Mouse (Mus musculus): ENCODE measurements around the gene Samm50. TPM values are rescaled to one million over a fixed set of nuclear protein-coding genes. Genes with fewer than 3 reads are reported as not detected.
A peak's percentile ranks its signal among the peaks of the same experiment; 100 is the strongest.

Gene Samm50
- polyA plus RNA-seq, 2 experiments: 12.3 to 49.3 TPM

DNA sequence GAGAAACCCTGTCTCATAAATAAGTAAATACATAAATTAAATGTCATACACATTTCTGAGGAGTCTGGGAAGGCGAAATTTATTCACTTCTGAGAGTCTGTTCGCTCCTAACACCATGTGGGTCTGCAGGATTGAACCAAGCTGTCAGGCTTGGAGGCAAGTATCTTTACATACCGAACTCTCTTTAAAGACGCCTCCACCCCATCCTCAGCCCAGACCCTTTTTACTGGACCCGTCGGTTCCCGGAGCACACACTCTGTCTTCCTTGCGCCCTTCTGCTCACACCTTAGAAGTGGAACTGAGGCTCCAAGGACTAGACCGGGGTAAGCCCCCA, 350 bp upstream of the Samm50 start:
- peaks cover 7% of the 10 kb centered on the region for H3K36me3 ChIP-seq (replicated peaks; ENCODE audit: control insufficient read depth, insufficient read depth, low read depth)
- ATAC-seq (ENCODE audit: insufficient read depth) (peak; percentile 34), DNase-seq (ENCODE audit: low read depth in 3 of 3, low spot score in 3 of 3) (no peak)
- H3K4me1 ChIP-seq (replicated peaks; ENCODE audit: control insufficient read depth in 2 of 2, insufficient read depth in 2 of 2, low read length in 1 of 2): peaks cover 6 to 22% of the 10 kb centered on the region in 2 experiments
- no peak for TF ChIP-seq CTCF (IDR thresholded peaks at IDR 0.05; ENCODE audit: low read depth)
- TF ChIP-seq EP300 (IDR thresholded peaks at IDR 0.05; ENCODE audit: low read depth): no peak
- no peaks in the 10 kb centered on the region for H3K27me3 ChIP-seq (ENCODE audit: control insufficient read depth, insufficient read depth, low read length)
- peak overlapping the region; percentile 80 to 98 for H3K4me3 ChIP-seq (ENCODE audit: insufficient read depth in 1 of 2, low read depth in 2 of 2, low read length in 2 of 2)
- H3K9ac ChIP-seq (replicated peaks): peak overlapping the region; percentile 71
- WGBS (ENCODE audit: insufficient replicate concordance): under 1% methylated on average over 9 of the region's 9 CpGs
- peak overlapping the region; percentile 75 for H3K4me2 ChIP-seq (ENCODE audit: low read depth)
- no peaks in the 10 kb centered on the region for H3K9me3 ChIP-seq (ENCODE audit: control insufficient read depth, low read length)
- peak overlapping the region; percentile 73 for H3K27ac ChIP-seq

DNA sequence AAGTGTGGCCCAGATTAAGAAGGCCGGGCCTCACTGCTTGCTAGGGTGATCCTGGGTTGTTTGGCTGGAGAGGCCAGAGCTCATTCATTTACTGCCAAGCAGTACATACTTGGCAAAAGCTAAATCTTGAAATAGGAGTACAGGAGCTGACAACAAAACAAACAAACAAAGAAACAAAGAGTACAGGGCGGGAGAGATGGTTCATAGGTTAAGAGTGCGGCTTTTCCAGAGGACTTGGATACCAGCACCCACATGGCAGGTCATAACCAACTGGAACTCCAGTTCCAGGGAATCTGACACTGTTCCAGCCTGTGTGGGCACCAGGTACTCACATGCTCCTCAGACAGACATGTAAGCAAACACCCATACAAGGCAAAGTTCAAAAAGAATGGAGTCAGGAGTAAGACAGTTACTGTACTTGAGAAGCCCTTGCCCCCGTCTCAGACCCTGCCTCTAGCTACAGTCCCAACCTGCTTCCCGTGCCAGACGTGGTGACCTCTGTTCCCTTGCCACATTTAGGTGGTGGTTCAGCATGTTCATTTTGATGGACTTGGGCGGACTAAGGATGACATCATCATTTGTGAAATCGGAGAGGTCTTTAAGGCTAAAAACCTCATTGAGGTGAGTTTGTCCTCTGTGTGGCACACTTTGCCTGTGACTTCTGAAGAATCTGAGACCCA, 4.6 kb downstream of the Samm50 start:
- Histone ChIP-seq H3K36me3 (replicated peaks; ENCODE audit: control insufficient read depth, insufficient read depth, low read depth) (peaks cover 53% of the 10 kb centered on the region), H3K27me3 (ENCODE audit: control insufficient read depth, insufficient read depth, low read length) (no peaks in the 10 kb centered on the region), H3K4me3 (ENCODE audit: insufficient read depth in 1 of 2, low read depth in 2 of 2, low read length in 2 of 2) (no peak overlapping the region), H3K4me1 (replicated peaks; ENCODE audit: control insufficient read depth in 2 of 2, insufficient read depth in 2 of 2, low read length in 1 of 2) (peaks cover 2 to 12% of the 10 kb centered on the region in 2 experiments), H3K4me2 (ENCODE audit: low read depth) (no peak overlapping the region), H3K27ac (no peak overlapping the region), H3K9ac (replicated peaks) (no peak overlapping the region), H3K9me3 (ENCODE audit: control insufficient read depth, low read length) (no peaks in the 10 kb centered on the region)
- WGBS (ENCODE audit: insufficient replicate concordance): 77% methylated on average over 8 of the region's 8 CpGs
- DNase-seq (ENCODE audit: low read depth in 3 of 3, low spot score in 3 of 3) (no peak), ATAC-seq (ENCODE audit: insufficient read depth) (no peak)
- TF ChIP-seq CTCF (IDR thresholded peaks at IDR 0.05; ENCODE audit: low read depth) (no peak), EP300 (IDR thresholded peaks at IDR 0.05; ENCODE audit: low read depth) (no peak)

DNA sequence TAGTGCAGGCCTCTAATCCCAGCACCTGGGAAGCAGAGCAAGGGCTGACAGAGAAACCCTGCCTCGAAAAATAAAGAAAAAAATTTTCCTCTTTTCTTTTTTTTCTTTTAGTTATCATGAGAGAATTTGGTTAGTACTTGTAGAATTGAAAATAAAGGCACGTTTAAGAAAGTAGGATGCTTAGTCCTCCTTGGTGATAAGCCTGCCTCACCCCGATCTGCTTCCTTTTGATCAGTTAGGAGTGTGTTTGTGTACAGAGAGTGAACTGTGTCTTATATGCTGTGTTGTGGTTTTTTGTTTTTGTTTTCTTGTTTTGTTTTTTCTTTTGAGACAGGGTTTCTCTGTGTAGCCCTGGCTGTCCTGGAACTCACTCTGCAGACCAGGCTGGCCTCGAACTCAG, 15.3 kb downstream of the Samm50 start:
- H3K4me1 ChIP-seq (replicated peaks; ENCODE audit: control insufficient read depth in 2 of 2, insufficient read depth in 2 of 2, low read length in 1 of 2): peaks cover 22 to 28% of the 10 kb centered on the region in 2 experiments
- TF ChIP-seq EP300 (IDR thresholded peaks at IDR 0.05; ENCODE audit: low read depth) (no peak), CTCF (IDR thresholded peaks at IDR 0.05; ENCODE audit: low read depth) (no peak)
- no peak overlapping the region for H3K27ac ChIP-seq
- H3K4me2 ChIP-seq (ENCODE audit: low read depth): no peak overlapping the region
- H3K4me3 ChIP-seq (ENCODE audit: insufficient read depth in 1 of 2, low read depth in 2 of 2, low read length in 2 of 2): no peak overlapping the region
- WGBS (ENCODE audit: insufficient replicate concordance): 54% methylated on average over 4 of the region's 4 CpGs
- ATAC-seq (ENCODE audit: insufficient read depth): no peak
- H3K27me3 ChIP-seq (ENCODE audit: control insufficient read depth, insufficient read depth, low read length): no peaks in the 10 kb centered on the region
- H3K36me3 ChIP-seq (replicated peaks; ENCODE audit: control insufficient read depth, insufficient read depth, low read depth): peaks cover 62% of the 10 kb centered on the region
- no peak for DNase-seq (ENCODE audit: low read depth in 3 of 3, low spot score in 3 of 3)
- H3K9ac ChIP-seq (replicated peaks): no peak overlapping the region
- no peaks in the 10 kb centered on the region for H3K9me3 ChIP-seq (ENCODE audit: control insufficient read depth, low read length)

DNA sequence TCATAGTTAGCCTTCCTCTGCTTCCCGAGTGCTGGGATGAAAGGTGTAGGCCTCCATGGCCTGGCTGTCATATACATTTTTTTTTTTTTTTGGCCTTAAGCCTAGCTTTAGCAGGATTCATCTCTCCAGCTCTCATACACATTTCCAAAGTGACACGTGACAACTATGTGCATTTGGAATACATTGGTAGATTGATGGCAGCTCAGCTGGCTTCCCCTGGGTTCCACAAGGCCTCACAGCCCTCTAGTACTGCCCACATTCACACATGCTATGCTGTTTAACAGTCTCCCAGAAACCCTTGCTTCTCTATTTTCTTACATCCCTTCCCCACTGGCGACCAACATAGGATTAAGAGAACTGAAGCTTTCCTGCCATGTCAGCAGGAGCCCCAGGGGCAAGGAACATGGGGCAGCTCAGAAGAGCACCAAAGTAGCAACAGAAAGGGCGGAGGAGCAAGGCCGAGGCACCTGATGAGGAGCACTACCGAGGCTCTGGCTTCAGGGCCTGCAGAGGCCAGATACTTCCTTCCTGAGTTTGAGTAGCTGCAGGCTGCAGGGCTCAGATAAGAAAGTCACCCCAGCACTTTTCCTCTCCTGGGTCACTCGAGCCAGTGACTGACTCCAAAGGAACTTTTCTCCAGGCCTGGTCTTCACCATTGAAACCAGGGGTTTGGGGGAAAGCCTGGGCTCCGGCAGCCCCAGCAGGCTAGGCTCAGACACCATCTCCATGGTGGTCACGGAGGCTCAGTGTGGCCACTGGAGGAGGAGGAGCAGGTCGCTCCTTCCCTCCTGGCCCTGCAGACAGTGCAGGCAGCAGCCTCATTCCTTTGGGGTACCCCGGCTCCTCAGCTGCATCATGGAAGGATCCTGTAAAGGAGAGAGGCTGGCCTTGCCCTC, 17.7 kb downstream of the Samm50 start:
- H3K4me2 ChIP-seq (ENCODE audit: low read depth): peak overlapping the region; percentile 67
- peak; percentile 83 to 85 (median 83) for DNase-seq (ENCODE audit: low read depth in 3 of 3, low spot score in 3 of 3)
- no peaks in the 10 kb centered on the region for H3K27me3 ChIP-seq (ENCODE audit: control insufficient read depth, insufficient read depth, low read length)
- peak overlapping the region; percentile 94 for H3K27ac ChIP-seq
- H3K4me3 ChIP-seq (ENCODE audit: insufficient read depth in 1 of 2, low read depth in 2 of 2, low read length in 2 of 2): peak overlapping the region; percentile 3 to 32; a peak in 3 of 4 replicates
- H3K9me3 ChIP-seq (ENCODE audit: control insufficient read depth, low read length): no peaks in the 10 kb centered on the region
- peak overlapping the region; percentile 64 for H3K9ac ChIP-seq (replicated peaks)
- H3K4me1 ChIP-seq (replicated peaks; ENCODE audit: control insufficient read depth in 2 of 2, insufficient read depth in 2 of 2, low read length in 1 of 2): peaks cover 22 to 28% of the 10 kb centered on the region in 2 experiments
- H3K36me3 ChIP-seq (replicated peaks; ENCODE audit: control insufficient read depth, insufficient read depth, low read depth): peaks cover 43% of the 10 kb centered on the region
- 20% methylated on average over 11 of the region's 11 CpGs for WGBS (ENCODE audit: insufficient replicate concordance)
- TF ChIP-seq EP300 (IDR thresholded peaks at IDR 0.05; ENCODE audit: low read depth) (peak; percentile 93), CTCF (IDR thresholded peaks at IDR 0.05; ENCODE audit: low read depth) (no peak)
- peak; percentile 90 for ATAC-seq (ENCODE audit: insufficient read depth)

- H3K9me3 ChIP-seq (ENCODE audit: control insufficient read depth, low read length): no peaks in the 10 kb centered on the region
- no peak for DNase-seq (ENCODE audit: low read depth in 3 of 3, low spot score in 3 of 3)
- H3K9ac ChIP-seq (replicated peaks): peak overlapping the region; percentile 64
- H3K27me3 ChIP-seq (ENCODE audit: control insufficient read depth, insufficient read depth, low read length): no peaks in the 10 kb centered on the region
- peaks cover 45% of the 10 kb centered on the region for H3K36me3 ChIP-seq (replicated peaks; ENCODE audit: control insufficient read depth, insufficient read depth, low read depth)
- 67% methylated on average over 13 of the region's 13 CpGs for WGBS (ENCODE audit: insufficient replicate concordance)
- no peak for TF ChIP-seq EP300 (IDR thresholded peaks at IDR 0.05; ENCODE audit: low read depth)
- TF ChIP-seq CTCF (IDR thresholded peaks at IDR 0.05; ENCODE audit: low read depth): no peak
- peak overlapping the region; percentile 3 to 32; a peak in 2 of 4 replicates for H3K4me3 ChIP-seq (ENCODE audit: insufficient read depth in 1 of 2, low read depth in 2 of 2, low read length in 2 of 2)
- peaks cover 22 to 28% of the 10 kb centered on the region in 2 experiments for H3K4me1 ChIP-seq (replicated peaks; ENCODE audit: control insufficient read depth in 2 of 2, insufficient read depth in 2 of 2, low read length in 1 of 2)
- peak overlapping the region; percentile 94 for H3K27ac ChIP-seq
- peak overlapping the region; percentile 67 for H3K4me2 ChIP-seq (ENCODE audit: low read depth)
- no peak; the same call in 1 of the 2 replicates for ATAC-seq (ENCODE audit: insufficient read depth)
Observed at GRCm38 (mm10) chr15:84210461-84210860, 18.4 kb downstream of the Samm50 start.
